Mouse (Mus musculus) embryonic facial prominence, embryonic 12.5 days (tissue): ENCODE data around the gene Cd200r3. TPM values are rescaled to one million over a fixed set of nuclear protein-coding genes. Genes with fewer than 3 reads are reported as not detected.

ENCODE experiments used
- ATAC-seq: fragments of 200-750 bp; cut with Nextera tagmentation; 2 replicates; pipeline ENCODE4 v1.8.0; 2017; ENCODE audit not compliant: insufficient number of reproducible peaks, insufficient read depth, low FRiP score, low TSS enrichment
- H3K27ac ChIP-seq: fragments of 300-500 bp; sonication (generic); 2 replicates; pipeline ENCODE4 v1.5.1; 2016; ENCODE audit warnings: mild to moderate bottlenecking
- H3K27me3 ChIP-seq: fragments of 300-500 bp; sonication (generic); 2 replicates; pipeline ENCODE4 v1.6.1; 2016; ENCODE audit warnings: mild to moderate bottlenecking, moderate library complexity
- H3K36me3 ChIP-seq: fragments of 300-500 bp; sonication (generic); 2 replicates; pipeline ENCODE4 v1.6.1; 2016; ENCODE audit warnings: mild to moderate bottlenecking
- H3K4me1 ChIP-seq: fragments of 300-500 bp; sonication (generic); 2 replicates; pipeline ENCODE4 v1.6.1; 2016
- H3K4me2 ChIP-seq: fragments of 300-500 bp; sonication (generic); replicated peaks from 2 replicates; pipeline ENCODE4 v1.6.1; 2016; ENCODE audit warnings: mild to moderate bottlenecking, moderate library complexity
- H3K4me3 ChIP-seq: fragments of 300-500 bp; sonication (generic); 2 replicates; pipeline ENCODE4 v1.5.1; 2016; ENCODE audit warnings: mild to moderate bottlenecking
- H3K9ac ChIP-seq: fragments of 300-500 bp; sonication (generic); 2 replicates; pipeline ENCODE4 v1.6.1; 2016; ENCODE audit warnings: mild to moderate bottlenecking, moderate library complexity
- H3K9me3 ChIP-seq: fragments of 300-500 bp; sonication (generic); 2 replicates; pipeline ENCODE4 v1.6.1; 2016; ENCODE audit warnings: mild to moderate bottlenecking, moderate library complexity
- WGBS: fragments of 180-500 bp; shearing (Covaris S2); methylation state at CpG from one replicate; pipeline ENCODE4 v1.1.7; 2016; 5-methylcytosine and 5-hydroxymethylcytosine counted together
- polyA plus RNA-seq: library from polyadenylated mRNA; unstranded; fragments of >200 nt; fragmentation: Nextera tagmentation; extraction: Ambion mirVana; gene quantifications from 2 replicates; pipeline ENCODE4 v1.2.1, GENCODE M21; 2016

The Cd200r3 gene
- polyA plus RNA-seq, 1 experiment from 2014 or later = not detected

DNA sequence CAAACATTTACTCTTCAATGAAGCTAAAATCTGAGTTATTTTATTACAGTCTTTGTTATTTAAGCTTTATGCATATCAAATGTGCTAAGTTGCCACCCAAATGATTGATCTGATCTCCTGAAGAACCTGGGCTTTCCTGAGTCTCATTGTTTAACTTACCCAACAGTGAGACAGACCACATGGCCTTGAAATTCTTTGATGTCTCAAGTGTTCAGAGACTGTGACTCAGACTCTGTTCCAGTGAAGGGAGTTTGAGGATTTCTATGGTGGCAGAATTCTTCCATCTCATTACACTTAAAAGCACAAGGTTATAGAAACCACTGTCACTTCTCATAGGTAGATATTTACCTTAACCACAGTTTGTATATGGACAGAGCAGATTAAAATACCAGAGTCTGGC lies 32.6 kb downstream of the Cd200r3 start:
- Histone ChIP-seq H3K27me3 (no peaks in the 10 kb centered on the region), H3K9ac (no peak overlapping the region), H3K9me3 (no peaks in the 10 kb centered on the region), H3K4me2 (no peak overlapping the region), H3K27ac (no peak overlapping the region), H3K36me3 (no peaks in the 10 kb centered on the region), H3K4me1 (0 out of 2 replicates have a peak, but pooled peaks cover 3% of the 10 kb centered on the region), H3K4me3 (no peak overlapping the region)
- ATAC-seq = no peak

DNA sequence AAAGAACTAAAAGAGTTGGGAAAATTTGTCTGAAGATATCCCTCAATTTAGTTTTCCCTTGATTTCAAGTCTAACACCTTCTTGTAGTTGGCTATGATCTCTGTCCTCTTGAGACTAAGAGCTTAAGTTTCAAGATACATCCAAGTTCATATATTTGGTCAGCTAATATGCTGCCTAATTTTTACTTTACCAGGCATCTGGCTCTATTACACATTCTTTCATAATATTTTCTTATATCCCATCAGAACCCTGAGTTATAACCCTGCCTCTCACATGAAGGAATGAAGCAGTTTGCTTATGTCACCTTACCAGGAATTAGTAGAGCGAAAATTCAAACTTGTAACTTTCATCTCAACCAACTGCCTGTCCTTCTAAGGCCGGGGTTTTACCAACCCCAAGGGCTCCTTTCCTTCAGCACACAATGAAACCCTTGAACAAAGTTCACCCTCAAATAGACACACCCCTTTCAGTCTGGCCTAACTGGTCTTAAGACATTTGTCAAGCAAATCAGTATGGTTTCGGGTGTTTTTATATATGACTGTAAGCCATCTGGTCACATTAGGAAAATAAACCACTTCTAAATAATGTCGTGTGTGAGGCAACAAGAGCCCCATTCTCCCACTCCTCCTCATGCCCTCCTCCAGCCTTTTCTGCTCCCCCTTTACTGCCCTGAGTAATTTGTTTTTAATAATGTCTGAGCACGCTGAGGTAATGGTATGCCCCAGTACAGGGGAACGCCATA lies 33.6 kb downstream of the Cd200r3 start:
- Histone ChIP-seq H3K27me3 (no peaks in the 10 kb centered on the region), H3K9me3 (no peaks in the 10 kb centered on the region), H3K4me1 (0 out of 2 replicates have a peak, but pooled peaks cover 3% of the 10 kb centered on the region), H3K4me3 (no peak overlapping the region), H3K4me2 (no peak overlapping the region), H3K27ac (no peak overlapping the region), H3K9ac (no peak overlapping the region), H3K36me3 (no peaks in the 10 kb centered on the region)
- ATAC-seq = no peak
- WGBS = 26% methylated on average over 6 of the region's 6 CpGs

DNA sequence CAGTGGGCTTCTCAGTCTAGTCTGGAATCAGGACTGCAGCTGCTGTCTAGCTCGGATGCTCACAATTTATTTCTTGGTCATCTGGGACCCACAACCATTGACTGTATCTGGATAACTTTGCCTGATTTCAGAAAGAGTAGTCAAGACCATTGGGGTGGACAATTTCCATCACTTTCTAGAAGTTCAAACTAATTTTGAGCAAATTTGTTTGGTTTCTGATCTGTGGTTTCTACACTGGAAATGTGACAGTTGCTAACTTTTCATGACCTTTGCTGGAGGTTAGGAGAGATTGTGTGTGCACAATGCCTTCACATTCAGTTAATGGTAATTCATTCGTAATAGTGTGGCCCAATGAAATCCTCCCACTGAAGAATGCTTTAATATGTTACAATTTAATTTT lies 34.7 kb downstream of the Cd200r3 start:
- no peak overlapping the region for H3K4me2 ChIP-seq
- ATAC-seq = no peak
- WGBS = 82% methylated on average over 2 of the region's 2 CpGs
- H3K36me3 ChIP-seq = no peaks in the 10 kb centered on the region
- H3K9ac ChIP-seq = no peak overlapping the region
- H3K27me3 ChIP-seq = no peaks in the 10 kb centered on the region
- H3K4me3 ChIP-seq = no peak overlapping the region
- no peaks in the 10 kb centered on the region for H3K9me3 ChIP-seq
- H3K4me1 ChIP-seq = 0 out of 2 replicates have a peak, but pooled peaks cover 3% of the 10 kb centered on the region
- no peak overlapping the region for H3K27ac ChIP-seq

DNA sequence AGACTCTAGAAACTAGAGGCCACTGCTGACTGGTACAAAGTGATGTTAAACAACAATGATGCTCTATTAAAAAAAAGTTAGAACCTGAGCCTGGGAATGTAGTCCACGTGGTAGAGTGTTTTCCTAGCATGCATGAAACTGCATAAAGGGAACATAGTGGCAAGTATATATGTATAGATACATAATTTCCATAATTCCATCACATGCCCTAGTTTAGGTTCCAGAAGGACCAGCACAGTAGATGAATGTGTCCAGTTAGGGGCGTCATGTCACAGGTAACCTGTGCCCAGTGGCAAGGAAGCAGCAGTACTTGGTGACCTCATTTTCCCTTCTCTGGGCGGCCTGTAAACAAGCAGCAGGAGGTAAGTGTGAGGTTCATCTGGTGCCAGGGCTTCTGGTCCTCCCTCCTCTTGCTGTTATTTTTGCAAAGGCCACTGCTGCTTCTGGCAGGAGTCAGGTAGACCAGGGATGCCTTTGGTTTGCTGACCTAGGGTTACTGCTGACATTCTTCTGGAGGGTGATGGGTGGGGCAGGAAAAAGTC lies 35.9 kb downstream of the Cd200r3 start:
- Histone ChIP-seq H3K27ac (no peak overlapping the region), H3K36me3 (no peaks in the 10 kb centered on the region), H3K27me3 (no peaks in the 10 kb centered on the region), H3K4me3 (no peak overlapping the region), H3K4me1 (0 out of 2 replicates have a peak, but pooled peaks cover 3% of the 10 kb centered on the region), H3K4me2 (no peak overlapping the region), H3K9ac (no peak overlapping the region), H3K9me3 (no peaks in the 10 kb centered on the region)
- no peak for ATAC-seq
- WGBS = 78% methylated on average over 3 of the region's 3 CpGs

DNA sequence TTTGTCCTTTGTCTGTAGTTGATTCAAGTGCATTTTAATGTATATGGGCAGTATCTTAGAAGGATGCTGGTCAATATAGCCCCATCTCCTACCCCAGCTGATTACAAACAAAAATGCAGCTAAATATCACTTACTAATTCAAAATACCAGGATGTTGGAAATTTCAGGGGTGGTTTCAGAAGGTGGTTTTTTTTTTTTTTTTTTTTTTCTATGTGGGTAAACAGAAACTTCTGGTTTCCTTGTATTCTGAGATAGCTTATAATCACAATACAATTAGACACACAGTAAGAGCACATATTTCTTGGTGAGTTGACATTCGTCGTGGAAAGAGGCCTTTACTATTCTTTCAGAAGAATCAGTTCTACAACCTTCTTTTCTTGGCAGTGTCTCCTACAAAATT lies 39.5 kb downstream of the Cd200r3 start:
- H3K4me2 ChIP-seq = no peak overlapping the region
- ATAC-seq = no peak
- H3K27me3 ChIP-seq = no peaks in the 10 kb centered on the region
- no peaks in the 10 kb centered on the region for H3K4me1 ChIP-seq
- H3K36me3 ChIP-seq = no peaks in the 10 kb centered on the region
- no peak overlapping the region for H3K9ac ChIP-seq
- H3K27ac ChIP-seq = no peak overlapping the region
- no peaks in the 10 kb centered on the region for H3K9me3 ChIP-seq
- 80% methylated on average over 2 of the region's 2 CpGs for WGBS
- no peak overlapping the region for H3K4me3 ChIP-seq

DNA sequence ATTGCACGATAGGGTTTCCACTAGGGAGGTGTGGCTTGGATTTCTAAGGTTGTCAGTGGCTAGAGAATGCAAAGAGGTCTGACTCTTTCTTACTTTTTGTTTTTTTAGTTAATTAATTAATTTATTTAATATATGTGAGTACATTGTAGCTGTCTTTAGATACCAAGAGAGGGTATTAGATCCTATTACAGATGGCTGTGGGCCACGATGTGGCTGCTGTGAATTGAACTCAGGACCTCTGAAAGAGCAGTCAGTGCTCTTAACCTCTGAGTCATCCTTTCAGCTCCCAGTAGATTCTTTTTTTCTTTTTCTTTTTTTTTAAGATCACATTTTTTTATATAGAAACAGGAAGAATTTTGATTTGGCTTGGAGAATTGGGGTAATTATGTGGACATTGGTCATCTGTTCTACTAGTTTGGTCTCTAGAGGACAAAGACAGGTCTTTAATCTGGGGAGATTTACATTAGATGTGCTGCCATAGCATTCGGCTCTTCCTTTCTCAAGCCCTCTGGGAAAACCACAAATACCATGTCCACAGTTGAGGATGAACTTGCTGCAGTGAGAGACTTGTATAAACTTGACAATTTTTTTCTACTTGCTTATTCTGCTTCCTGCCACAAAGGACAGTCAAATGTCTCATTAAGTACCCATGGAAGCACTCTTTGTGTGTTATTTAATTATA lies 40.0 kb downstream of the Cd200r3 start:
- Histone ChIP-seq H3K4me3 (no peak overlapping the region), H3K27me3 (no peaks in the 10 kb centered on the region), H3K4me1 (no peaks in the 10 kb centered on the region), H3K27ac (no peak overlapping the region), H3K9me3 (no peaks in the 10 kb centered on the region), H3K36me3 (no peaks in the 10 kb centered on the region), H3K9ac (no peak overlapping the region), H3K4me2 (no peak overlapping the region)
- WGBS = 66% methylated on average over 3 of the region's 3 CpGs
- no peak for ATAC-seq

DNA sequence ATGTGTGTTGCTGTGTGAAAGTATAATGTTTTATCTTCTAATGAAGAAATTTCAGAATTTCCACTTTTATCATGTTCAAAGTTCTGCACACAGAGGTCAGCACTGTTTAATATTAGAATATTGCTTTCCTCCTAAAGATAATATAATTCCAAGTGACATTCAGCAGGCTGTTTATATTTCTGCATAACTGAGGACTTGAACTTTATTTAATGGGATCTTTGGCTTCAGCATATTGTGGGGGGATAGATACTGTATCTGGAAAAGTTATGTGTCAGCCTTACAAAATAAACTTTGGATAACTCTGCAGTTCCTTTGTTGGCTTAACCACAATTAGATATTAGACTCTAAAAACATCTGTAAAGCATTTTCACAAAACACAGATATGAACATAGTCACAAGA lies 40.6 kb downstream of the Cd200r3 start:
- H3K36me3 ChIP-seq = no peaks in the 10 kb centered on the region
- no peaks in the 10 kb centered on the region for H3K9me3 ChIP-seq
- H3K4me2 ChIP-seq = no peak overlapping the region
- H3K4me3 ChIP-seq = no peak overlapping the region
- no peak for ATAC-seq
- no peaks in the 10 kb centered on the region for H3K4me1 ChIP-seq
- no peaks in the 10 kb centered on the region for H3K27me3 ChIP-seq
- H3K27ac ChIP-seq = no peak overlapping the region
- no peak overlapping the region for H3K9ac ChIP-seq

DNA sequence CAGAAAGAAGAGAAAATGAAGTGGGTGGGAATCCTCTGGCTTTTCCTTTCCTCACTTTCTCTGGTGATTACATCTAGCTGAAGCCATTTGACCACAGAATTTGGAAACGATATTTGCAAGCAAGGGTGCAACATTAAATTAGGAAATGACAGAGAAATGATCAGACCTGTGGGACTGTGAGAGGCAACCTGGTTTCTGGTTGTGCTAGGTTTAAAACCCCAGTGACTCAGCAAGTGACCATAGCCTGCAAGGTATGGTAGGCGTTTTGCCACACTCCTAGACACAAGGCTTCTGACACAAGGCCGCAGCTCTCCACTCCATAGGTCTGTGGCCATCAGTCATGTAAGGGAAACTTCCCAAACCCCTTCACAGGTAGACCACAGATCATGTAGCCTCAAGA lies 41.4 kb downstream of the Cd200r3 start:
- Histone ChIP-seq H3K27me3 (no peaks in the 10 kb centered on the region), H3K4me1 (no peaks in the 10 kb centered on the region), H3K4me2 (no peak overlapping the region), H3K27ac (no peak overlapping the region), H3K9ac (no peak overlapping the region), H3K9me3 (no peaks in the 10 kb centered on the region), H3K4me3 (no peak overlapping the region), H3K36me3 (no peaks in the 10 kb centered on the region)
- 80% methylated on average over 3 of the region's 3 CpGs for WGBS
- no peak for ATAC-seq

DNA sequence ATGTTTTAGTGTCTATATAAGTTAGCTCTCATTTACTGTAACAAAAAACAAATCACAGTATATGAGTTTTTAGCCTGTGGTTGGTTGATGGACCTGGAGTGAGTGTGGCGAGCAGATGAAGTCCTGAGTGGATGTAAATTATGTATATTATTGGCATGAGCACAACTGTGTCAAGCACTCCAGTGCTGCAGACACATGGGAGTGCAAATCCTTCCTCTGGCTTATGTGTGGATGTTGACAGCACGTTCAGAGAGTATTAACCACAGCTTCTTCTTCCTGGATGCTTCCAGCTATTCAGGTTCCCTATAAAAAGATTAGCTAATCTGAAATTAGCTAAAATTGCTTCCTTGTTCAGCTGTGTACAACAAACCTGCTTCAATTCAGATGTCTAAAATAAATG lies 42.6 kb downstream of the Cd200r3 start:
- H3K4me1 ChIP-seq = no peaks in the 10 kb centered on the region
- no peak overlapping the region for H3K27ac ChIP-seq
- no peak overlapping the region for H3K4me2 ChIP-seq
- H3K27me3 ChIP-seq = no peaks in the 10 kb centered on the region
- H3K4me3 ChIP-seq = no peak overlapping the region
- 64% methylated on average over 2 of the region's 2 CpGs for WGBS
- H3K9ac ChIP-seq = no peak overlapping the region
- no peak for ATAC-seq
- no peaks in the 10 kb centered on the region for H3K9me3 ChIP-seq
- H3K36me3 ChIP-seq = no peaks in the 10 kb centered on the region

DNA sequence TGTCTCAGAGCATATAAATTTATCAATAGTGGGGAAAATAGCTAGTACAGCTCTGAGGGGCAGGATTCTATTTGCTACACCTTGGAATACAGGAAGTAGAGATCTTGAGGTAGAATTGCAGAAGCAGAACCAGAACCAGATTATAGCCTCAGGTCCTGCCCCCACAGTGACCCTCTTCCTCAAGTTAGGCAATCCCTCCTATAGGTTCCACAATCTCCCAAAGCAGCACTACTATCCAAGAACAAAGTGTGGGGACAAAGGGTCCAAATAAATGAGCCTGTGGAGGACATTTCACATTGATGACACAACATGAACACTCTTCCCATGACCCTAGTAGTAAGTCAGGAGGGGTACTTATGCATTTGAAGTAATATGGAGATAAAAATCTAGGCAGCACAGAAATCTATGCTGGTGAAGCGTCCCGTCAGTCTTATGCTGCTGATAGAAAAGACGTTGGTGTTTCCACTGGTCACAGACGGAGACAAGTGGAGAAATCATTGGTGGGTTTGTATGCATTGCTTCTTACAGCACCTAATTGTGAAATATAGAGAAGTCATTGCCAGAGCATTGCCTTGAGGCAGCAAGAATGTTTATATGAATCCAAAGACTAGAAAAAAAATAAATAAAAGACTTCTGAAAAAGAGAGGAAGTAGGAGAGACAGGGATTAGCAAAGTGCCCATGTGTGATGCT lies 45.3 kb downstream of the Cd200r3 start:
- no peaks in the 10 kb centered on the region for H3K9me3 ChIP-seq
- H3K4me2 ChIP-seq = no peak overlapping the region
- H3K4me1 ChIP-seq = no peaks in the 10 kb centered on the region
- H3K27me3 ChIP-seq = no peaks in the 10 kb centered on the region
- H3K36me3 ChIP-seq = no peaks in the 10 kb centered on the region
- no peak overlapping the region for H3K27ac ChIP-seq
- H3K4me3 ChIP-seq = no peak overlapping the region
- H3K9ac ChIP-seq = no peak overlapping the region
- 86% methylated on average over 4 of the region's 4 CpGs for WGBS
- ATAC-seq = no peak

DNA sequence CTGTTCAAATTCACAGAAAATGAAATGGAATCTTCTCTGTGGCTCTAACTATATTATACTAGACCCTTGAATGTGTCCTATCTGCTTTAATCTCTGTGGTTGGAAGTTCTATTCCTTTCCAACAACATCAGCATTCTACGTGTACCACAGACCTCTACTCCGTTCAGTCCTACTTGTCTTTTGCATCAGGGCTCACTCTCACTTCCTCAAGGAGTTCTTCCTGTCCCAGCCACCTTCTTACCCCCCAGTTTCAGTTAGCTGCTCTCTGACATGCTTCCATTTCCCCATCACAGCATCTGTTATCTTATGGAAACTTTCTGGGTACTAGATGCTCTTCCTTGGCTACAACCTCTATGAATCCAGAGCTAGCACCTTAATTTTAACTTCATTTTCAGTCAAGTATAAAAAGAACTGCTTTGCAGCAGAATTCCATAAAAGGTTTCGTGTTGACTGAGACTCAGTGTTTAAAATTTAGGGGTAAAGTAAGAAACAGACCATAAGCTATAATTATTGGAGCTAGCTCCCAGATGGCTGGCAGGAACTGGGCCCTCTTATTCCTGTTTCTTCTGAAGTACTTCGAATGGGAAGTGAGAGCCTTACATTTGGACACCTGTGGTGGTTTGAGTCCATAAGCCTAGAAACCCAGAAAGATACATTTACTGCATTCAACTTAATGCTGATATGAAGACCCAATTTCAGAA lies 50.0 kb downstream of the Cd200r3 start:
- Histone ChIP-seq H3K4me3 (no peak overlapping the region), H3K9ac (no peak overlapping the region), H3K4me2 (no peak overlapping the region), H3K27me3 (no peaks in the 10 kb centered on the region), H3K27ac (no peak overlapping the region), H3K36me3 (no peaks in the 10 kb centered on the region), H3K4me1 (no peaks in the 10 kb centered on the region), H3K9me3 (no peaks in the 10 kb centered on the region)
- WGBS = 90% methylated on average over 4 of the region's 4 CpGs
- ATAC-seq = no peak
